Mouse (Mus musculus) cortical plate, adult 2 months (tissue): Measurements from ENCODE around the gene Aaas. TPM values are rescaled to one million over a fixed set of nuclear protein-coding genes. Genes with fewer than 3 reads are reported as not detected.

Experiments
- H3K27ac ChIP-seq: fragments of 200-500 bp; 2 replicates; pipeline ENCODE4 v1.5.1; 2012; ENCODE audit warnings: low read length, control low read depth, inconsistent platforms; ENCODE audit not compliant: insufficient read depth
- H3K4me1 ChIP-seq: fragments of 200-500 bp; 2 replicates; pipeline ENCODE4 v1.6.1; 2011; ENCODE audit warnings: low read length; ENCODE audit not compliant: control insufficient read depth, insufficient read depth
- H3K4me3 ChIP-seq: fragments of 200-500 bp; 2 replicates; pipeline ENCODE4 v1.5.1; 2011; ENCODE audit warnings: mild to moderate bottlenecking, low read length, control low read depth; ENCODE audit not compliant: insufficient read depth
- CTCF ChIP-seq: fragments of 200-500 bp; IDR thresholded peaks from 2 replicates; pipeline ENCODE4 v1.5.1; 2011; ENCODE audit warnings: mild to moderate bottlenecking, control low read depth, low read length; ENCODE audit not compliant: insufficient read depth; ENCODE audit errors: extremely low read depth
- POLR2A ChIP-seq: fragments of 200-500 bp; IDR thresholded peaks from 2 replicates; pipeline ENCODE4 v1.6.1; 2011; ENCODE audit warnings: mild to moderate bottlenecking, low read length, control low read depth; ENCODE audit not compliant: insufficient read depth; ENCODE audit errors: extremely low read depth
- polyA plus RNA-seq: library from polyadenylated mRNA; depleted of rRNA; stranded (reverse); fragments of >200 nt; gene quantifications from 2 replicates; pipeline ENCODE4 v1.2.3, GENCODE M21; 2012

The Aaas gene
- polyA plus RNA-seq, 1 experiment: 20.2 TPM

DNA sequence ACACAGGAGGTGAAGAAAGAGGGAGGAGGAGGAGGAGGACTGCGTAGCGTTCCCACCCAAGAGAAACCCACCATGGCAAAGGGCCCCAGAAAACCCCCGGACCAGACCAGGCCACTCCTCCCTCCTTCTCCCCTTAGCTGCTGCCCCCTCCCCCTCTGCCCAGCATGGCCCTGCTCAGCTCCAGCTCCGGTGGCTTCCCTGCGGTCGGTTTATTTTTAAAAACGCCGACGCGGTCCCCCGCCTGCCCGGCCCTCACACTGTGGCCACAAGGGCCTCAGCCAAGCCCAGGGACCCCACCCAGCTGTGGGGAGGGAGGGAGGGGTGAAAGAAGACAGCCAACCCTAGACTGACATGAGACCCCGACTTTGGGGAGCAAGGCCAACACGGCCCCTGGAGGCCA is 12.1 kb upstream of the Aaas start:
- no peak overlapping the region for H3K27ac ChIP-seq
- no peak overlapping the region for H3K4me3 ChIP-seq
- H3K4me1 ChIP-seq: no peaks in the 10 kb centered on the region; the same call in 1 of the 2 replicates
- no peak for TF ChIP-seq CTCF
- no peak for TF ChIP-seq POLR2A

DNA sequence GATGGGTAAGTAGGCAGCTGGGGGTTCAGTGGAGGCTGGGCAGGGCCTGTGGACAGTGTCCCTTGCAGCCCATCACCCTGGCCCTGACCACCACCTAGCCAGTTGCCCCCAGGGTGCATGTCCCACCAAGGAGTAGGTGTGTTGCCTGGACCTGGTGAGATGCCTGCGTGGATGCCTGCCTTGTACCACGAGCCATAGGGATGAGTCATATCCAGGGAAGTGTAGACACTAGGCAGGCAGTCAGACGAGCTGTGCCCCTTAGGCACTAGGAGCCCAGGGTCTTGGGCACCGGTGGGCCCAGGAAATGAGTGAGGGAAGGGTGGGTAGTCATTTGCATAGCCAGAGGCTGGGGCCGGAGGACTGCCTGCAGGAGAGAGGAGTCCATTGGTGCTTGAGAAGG is 8.3 kb upstream of the Aaas start:
- H3K4me1 ChIP-seq: no peaks in the 10 kb centered on the region
- no peak overlapping the region for H3K4me3 ChIP-seq
- no peak overlapping the region for H3K27ac ChIP-seq
- TF ChIP-seq CTCF: no peak
- no peak for TF ChIP-seq POLR2A

DNA sequence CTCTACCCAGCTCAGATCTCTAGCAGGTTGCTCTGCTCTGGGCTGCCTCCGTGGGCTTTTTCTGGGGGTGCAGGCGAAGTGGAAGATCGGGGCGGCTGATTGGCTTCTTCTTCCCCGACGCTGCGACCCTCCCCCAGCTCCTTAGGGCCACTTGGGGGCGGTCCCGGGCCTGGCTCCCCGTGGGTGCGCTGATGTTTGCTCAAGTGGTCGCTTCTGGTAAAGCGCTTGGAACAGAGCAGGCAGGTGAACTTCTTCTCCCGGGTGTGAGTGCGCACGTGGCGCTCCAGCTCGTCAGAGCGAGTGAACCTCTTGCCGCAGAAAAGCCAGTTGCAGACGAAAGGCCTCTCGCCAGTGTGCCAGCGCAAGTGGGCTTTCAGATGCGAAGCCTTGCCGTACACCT is 7.6 kb upstream of the Aaas start:
- TF ChIP-seq POLR2A (no peak), CTCF (no peak)
- H3K27ac ChIP-seq: no peak overlapping the region
- H3K4me3 ChIP-seq: no peak overlapping the region

DNA sequence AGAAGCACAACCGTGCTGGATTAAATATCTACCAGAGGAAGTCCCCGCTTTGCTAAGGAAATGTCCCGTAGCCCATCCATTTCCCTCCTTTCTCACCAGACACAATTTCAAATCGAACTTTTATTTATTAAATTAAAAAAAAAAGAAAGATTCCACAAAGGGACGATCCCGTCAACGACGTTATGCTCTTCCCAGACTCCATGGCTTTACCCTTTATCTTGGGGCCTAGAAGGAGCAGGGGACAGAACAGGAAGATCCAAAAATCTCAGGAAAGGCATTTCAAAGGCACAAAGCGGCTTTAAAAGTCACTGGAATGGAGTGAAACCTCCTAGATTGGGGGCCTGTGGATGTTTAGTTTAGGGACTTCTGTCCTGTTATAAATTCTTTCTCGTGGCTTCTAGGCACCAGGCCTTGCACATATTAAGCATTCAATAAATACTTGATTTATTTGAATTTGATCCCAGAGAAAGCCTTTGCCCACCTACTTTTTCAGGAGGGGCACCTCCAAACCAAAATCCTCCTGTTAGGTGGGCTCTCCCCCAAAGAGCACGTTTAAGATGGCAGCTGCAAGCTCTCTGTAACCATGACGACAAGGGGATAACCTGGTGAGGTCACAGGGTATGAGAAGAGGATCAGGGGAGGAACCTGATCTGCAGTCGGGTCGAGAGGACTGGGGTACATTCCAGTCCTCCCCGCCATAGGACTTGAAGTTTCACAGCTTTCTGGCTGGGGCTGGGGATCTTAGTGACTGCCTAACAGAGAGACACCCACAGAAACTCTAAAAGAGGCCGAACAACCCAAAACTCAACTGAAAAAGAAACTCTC is 6.1 kb upstream of the Aaas start:
- Histone ChIP-seq H3K27ac (peak overlapping the region; percentile 78), H3K4me3 (no peak overlapping the region), H3K4me1 (no peaks in the 10 kb centered on the region)
- TF ChIP-seq CTCF: no peak
- TF ChIP-seq POLR2A: no peak

More for the DNA sequence above, 7.6 kb upstream of the Aaas start:
- H3K4me1 ChIP-seq: no peaks in the 10 kb centered on the region

DNA sequence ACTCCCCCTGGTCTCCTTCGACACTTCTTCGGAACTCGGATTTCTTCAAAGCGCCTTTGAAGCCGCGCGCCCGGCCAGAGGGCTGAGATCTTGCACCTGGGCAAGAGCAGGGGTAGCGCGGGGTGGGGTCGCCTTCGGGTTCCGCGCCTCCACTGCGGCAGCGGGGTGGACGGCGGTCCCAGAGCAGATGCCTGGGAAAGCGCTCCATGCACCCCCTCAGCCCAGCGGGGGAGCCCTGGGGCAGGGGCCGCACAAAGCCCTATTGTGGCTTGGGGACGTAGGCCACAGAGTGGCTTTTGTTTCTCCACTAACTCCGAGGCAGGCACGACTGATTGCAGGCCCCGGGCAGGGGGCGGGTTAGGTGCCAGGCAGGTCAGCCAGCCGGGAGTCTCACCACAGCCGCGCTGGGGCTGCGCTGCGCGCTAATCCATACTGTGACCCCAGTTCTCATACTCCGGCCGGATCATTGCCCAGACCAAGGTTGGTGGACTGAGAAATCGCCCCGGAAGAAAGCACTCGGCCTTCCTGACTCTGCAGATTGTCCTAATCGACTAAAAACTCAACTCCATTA is 5.4 kb upstream of the Aaas start:
- peaks cover 2% of the 10 kb centered on the region; the same call in 1 of the 2 replicates for H3K4me1 ChIP-seq
- TF ChIP-seq CTCF: no peak
- no peak for TF ChIP-seq POLR2A
- H3K4me3 ChIP-seq: peak overlapping the region; percentile 42
- peak overlapping the region; percentile 94 for H3K27ac ChIP-seq

DNA sequence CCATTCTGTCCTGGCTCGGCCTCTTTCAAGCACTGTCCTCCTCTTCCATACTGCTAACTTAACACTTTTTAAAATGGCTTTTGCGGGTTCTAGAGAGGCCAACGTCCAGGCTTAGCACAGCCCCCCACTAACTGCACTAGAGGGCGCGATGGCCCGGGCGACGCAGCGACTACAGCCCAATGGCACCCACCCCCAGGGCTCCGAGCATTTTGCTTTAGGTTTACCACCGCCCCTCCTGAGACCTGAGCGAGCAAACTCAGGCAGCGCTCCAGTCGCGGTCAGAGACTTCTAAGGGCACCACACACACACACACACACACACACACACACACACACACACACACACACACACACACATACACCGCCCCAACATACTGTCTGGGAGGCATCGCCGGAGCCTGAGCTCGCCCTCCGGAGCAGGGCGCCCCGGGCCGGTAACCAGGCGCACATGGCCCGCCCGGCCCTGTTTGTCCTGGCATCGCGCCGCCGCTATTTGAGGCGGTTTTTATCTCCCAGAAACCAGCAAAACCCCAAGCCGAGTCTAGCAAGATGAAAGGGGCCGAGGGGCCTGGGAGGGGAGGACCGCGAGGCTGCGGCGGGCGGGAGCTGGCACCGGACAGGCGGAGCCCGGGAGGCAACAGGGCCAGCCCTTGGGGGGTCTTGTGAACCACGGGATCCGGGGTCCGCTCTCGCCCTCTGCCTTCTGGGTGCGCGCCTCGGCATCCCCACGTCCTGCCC is 4.7 kb upstream of the Aaas start:
- TF ChIP-seq POLR2A (no peak), CTCF (no peak)
- Histone ChIP-seq H3K27ac (peak overlapping the region; percentile 94), H3K4me1 (peaks cover 2% of the 10 kb centered on the region; the same call in 1 of the 2 replicates), H3K4me3 (peak overlapping the region; percentile 42)

DNA sequence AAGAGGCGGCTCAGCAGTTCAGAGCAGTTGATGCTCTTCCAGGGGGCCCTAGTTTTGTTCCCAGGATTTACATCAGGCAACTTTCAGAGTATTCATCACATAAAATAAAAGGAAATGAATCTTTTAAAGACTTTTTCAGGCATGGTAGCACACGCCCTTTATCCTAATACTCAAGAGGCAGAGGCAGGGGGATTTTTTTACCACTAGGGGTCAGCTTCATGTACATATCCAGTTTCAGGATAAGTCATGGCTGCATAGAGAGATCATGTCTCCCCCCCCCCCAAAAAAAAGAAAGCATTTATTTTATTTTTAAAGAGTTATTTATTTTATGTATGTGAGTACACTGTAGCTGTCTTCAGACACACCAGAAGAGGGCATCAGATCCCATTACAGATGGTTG is 3.4 kb upstream of the Aaas start:
- H3K4me1 ChIP-seq: peaks cover 4% of the 10 kb centered on the region; the same call in 1 of the 2 replicates
- no peak for TF ChIP-seq CTCF
- TF ChIP-seq POLR2A: no peak

DNA sequence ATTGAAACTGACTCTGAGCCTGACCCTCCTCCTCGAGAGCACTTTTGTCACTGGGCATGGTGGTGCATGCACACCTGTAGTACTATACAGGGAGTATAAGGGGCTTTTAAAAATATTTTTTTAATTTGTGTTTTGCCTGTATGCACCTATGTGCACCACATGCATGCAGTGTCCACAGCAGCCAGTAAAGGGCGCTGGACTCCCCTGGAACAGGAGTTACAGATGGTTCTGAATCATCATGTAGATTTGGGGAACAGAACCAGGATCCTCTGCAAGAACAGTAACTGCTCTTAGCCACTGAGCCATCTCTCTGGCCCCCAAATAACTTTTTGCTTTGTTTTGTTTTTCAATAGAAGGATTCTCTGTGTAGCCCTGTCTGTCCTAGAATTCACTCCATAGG is 1.6 kb upstream of the Aaas start:
- no peak overlapping the region for H3K4me3 ChIP-seq
- no peak overlapping the region for H3K27ac ChIP-seq
- TF ChIP-seq CTCF (no peak), POLR2A (no peak)
- peaks cover 4% of the 10 kb centered on the region; the same call in 1 of the 2 replicates for H3K4me1 ChIP-seq

More for the DNA sequence above, 3.4 kb upstream of the Aaas start:
- Histone ChIP-seq H3K27ac (no peak overlapping the region), H3K4me3 (no peak overlapping the region)

DNA sequence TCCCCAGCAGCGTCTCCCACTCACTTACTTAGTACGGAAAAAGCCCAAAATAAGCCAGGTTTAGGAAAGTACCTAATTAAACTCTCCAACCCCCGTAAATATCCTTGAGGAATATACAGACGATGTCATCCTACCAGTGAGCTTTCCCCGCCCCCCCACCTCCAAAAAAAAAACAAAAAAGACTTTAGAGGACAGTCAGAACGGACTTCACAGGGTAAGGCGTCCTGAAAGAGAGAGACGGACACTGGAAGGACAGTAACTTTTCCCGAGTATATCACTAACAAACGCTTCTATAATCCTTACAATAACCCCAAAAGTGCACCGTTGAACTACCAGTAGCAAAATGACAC is 346 bp upstream of the Aaas start:
- TF ChIP-seq CTCF (no peak), POLR2A (no peak)
- Histone ChIP-seq H3K27ac (no peak overlapping the region), H3K4me1 (peaks cover 4% of the 10 kb centered on the region; the same call in 1 of the 2 replicates), H3K4me3 (peak overlapping the region; percentile 47)
